In genomic region chr7:24600941-24601597, GRCm38 (mm10) we compare ENCODE assay signal across 8 mouse cellular contexts. TPM values are rescaled to one million over a fixed set of nuclear protein-coding genes. Genes with fewer than 3 reads are reported as not detected.
DNase-seq lines count a peak whose midpoint lies in the region; ATAC-seq lines count a peak whose summit lies in the region.

No protein-coding gene starts in this region.

- no peaks in the 10 kb centered on the region for H3K27me3 ChIP-seq in hindbrain, embryonic 16.5 days (replicated peaks; ENCODE audit: control insufficient read depth, insufficient read depth, low read length)

- peak overlapping the region; percentile 51; the same call in 1 of the 2 replicates for H3K9ac ChIP-seq in hindbrain, embryonic 16.5 days (ENCODE audit: low read depth, low read length)

- no peaks in the 10 kb centered on the region for H3K4me1 ChIP-seq in hindbrain, embryonic 16.5 days (ENCODE audit: control insufficient read depth, insufficient read depth, low read depth, low read length)

- H3K27ac ChIP-seq in hindbrain, embryonic 16.5 days (ENCODE audit: low read depth, low read length) = 0 out of 2 replicates have a peak overlapping the region, but pooled peaks have one; percentile 24

- DNase-seq in T-cell, adult 2 months (ENCODE audit: low spot score) = peak; percentile 86
- peak; percentile 96 for DNase-seq in cerebellum, postnatal 36 days
- peak; percentile 97 for DNase-seq in gastrocnemius, adult 18-20 months (ENCODE audit: low spot score)
- DNase-seq in left cerebral cortex, adult 18-20 months (ENCODE audit: low spot score in 2 of 2) = peak; percentile 96 to 99
- DNase-seq in lung, postnatal 4 days = peak; percentile 93 to 96
- peak; percentile 93 for DNase-seq in retina, postnatal 7 days (ENCODE audit: low read depth, low spot score)
- peak; percentile 91 to 95 for DNase-seq in urinary bladder, adult 18-20 months (ENCODE audit: low spot score in 2 of 2)

- H3K36me3 ChIP-seq in hindbrain, embryonic 16.5 days (ENCODE audit: control insufficient read depth, insufficient read depth, low read length) = no peaks in the 10 kb centered on the region

- ATAC-seq in hindbrain, embryonic 16.5 days = peak; percentile 94

- H3K9me3 ChIP-seq in hindbrain, embryonic 16.5 days (ENCODE audit: control insufficient read depth, low read length) = no peaks in the 10 kb centered on the region

- H3K4me3 ChIP-seq in hindbrain, embryonic 16.5 days (ENCODE audit: low read length) = peak overlapping the region; percentile 30; the same call in 1 of the 2 replicates

- peak overlapping the region; percentile 60 for H3K4me2 ChIP-seq in hindbrain, embryonic 16.5 days (ENCODE audit: low read length)

- WGBS in hindbrain, embryonic 16.5 days = 2% methylated on average over 13 of the region's 13 CpGs

RNA-seq across cellular contexts. Expression of gene Phldb3, which starts 9.5 kb away (rescaled TPM):
- total RNA-seq in gastrocnemius, adult 18-20 months (2021) = under 1 TPM; 0.34 to 0.64 TPM
- not detected in 2 replicates for polyA plus RNA-seq in hindbrain, embryonic 16.5 days (2015; fragmentation: Nextera tagmentation; extraction: Ambion mirVana)
- under 1 TPM in 1 of 2 experiments, not detected in 1; 0.21 TPM for total RNA-seq in left cerebral cortex, adult 18-20 months (2021)

RNA-seq across cellular contexts. Expression of gene Zfp575, which starts 13.6 kb away (rescaled TPM):
- total RNA-seq in gastrocnemius, adult 18-20 months (2021) = under 1 TPM in 1 of 2 experiments, not detected in 1; 0.09 TPM
- polyA plus RNA-seq in hindbrain, embryonic 16.5 days (2015; fragmentation: Nextera tagmentation; extraction: Ambion mirVana) = 17.1 and 17.7 TPM in 2 replicates
- 1 to 10 TPM; 6.9 to 7.3 TPM for total RNA-seq in left cerebral cortex, adult 18-20 months (2021)

RNA-seq across cellular contexts. Expression of gene Ethe1, which starts 13.7 kb away (rescaled TPM):
- total RNA-seq in gastrocnemius, adult 18-20 months (2021) = 10 to 100 TPM; 25.5 to 29.0 TPM
- 29.1 and 30.9 TPM in 2 replicates for polyA plus RNA-seq in hindbrain, embryonic 16.5 days (2015; fragmentation: Nextera tagmentation; extraction: Ambion mirVana)
- total RNA-seq in left cerebral cortex, adult 18-20 months (2021) = 10 to 100 TPM; 15.4 to 18.2 TPM

RNA-seq across cellular contexts. Expression of gene Lypd3, which starts 35.3 kb away (rescaled TPM):
- not detected for total RNA-seq in gastrocnemius, adult 18-20 months (2021)
- polyA plus RNA-seq in hindbrain, embryonic 16.5 days (2015; fragmentation: Nextera tagmentation; extraction: Ambion mirVana) = 0.76 and 0.78 TPM in 2 replicates
- total RNA-seq in left cerebral cortex, adult 18-20 months (2021) = under 1 TPM in 1 of 2 experiments, not detected in 1; 0.21 TPM

RNA-seq across cellular contexts. Expression of gene Xrcc1, which starts 55.0 kb away (rescaled TPM):
- total RNA-seq in gastrocnemius, adult 18-20 months (2021) = 10 to 100 TPM; 16.5 to 20.1 TPM
- 63.8 and 74.3 TPM in 2 replicates for polyA plus RNA-seq in hindbrain, embryonic 16.5 days (2015; fragmentation: Nextera tagmentation; extraction: Ambion mirVana)
- 10 to 100 TPM; 36.4 to 40.1 TPM for total RNA-seq in left cerebral cortex, adult 18-20 months (2021)

Comparison
In these comparisons a context has a peak if more than half of its experiments do, and no peak if none do; other contexts are left out.
1. Peak in every context shown above with its lines: DNase-seq, ATAC-seq, H3K4me3 ChIP-seq and H3K27ac ChIP-seq.
2. RNA of gene Zfp575, which starts 13.6 kb away (total RNA-seq): 6.9 to 7.3 TPM in left cerebral cortex, adult 18-20 months; 0.09 TPM in gastrocnemius, adult 18-20 months; every median in the first group is over 4 times any median in the second.